Mouse (Mus musculus) frontal cortex, postnatal 25 days (tissue): ENCODE data around the gene Hint2.

Experiments
- DNase-seq, 2 experiments: peaks; one replicate each; pipeline ENCODE4 v3.0.0; 2022; ENCODE audit warnings: low spot score in 2 of 2

Gene Hint2

DNA sequence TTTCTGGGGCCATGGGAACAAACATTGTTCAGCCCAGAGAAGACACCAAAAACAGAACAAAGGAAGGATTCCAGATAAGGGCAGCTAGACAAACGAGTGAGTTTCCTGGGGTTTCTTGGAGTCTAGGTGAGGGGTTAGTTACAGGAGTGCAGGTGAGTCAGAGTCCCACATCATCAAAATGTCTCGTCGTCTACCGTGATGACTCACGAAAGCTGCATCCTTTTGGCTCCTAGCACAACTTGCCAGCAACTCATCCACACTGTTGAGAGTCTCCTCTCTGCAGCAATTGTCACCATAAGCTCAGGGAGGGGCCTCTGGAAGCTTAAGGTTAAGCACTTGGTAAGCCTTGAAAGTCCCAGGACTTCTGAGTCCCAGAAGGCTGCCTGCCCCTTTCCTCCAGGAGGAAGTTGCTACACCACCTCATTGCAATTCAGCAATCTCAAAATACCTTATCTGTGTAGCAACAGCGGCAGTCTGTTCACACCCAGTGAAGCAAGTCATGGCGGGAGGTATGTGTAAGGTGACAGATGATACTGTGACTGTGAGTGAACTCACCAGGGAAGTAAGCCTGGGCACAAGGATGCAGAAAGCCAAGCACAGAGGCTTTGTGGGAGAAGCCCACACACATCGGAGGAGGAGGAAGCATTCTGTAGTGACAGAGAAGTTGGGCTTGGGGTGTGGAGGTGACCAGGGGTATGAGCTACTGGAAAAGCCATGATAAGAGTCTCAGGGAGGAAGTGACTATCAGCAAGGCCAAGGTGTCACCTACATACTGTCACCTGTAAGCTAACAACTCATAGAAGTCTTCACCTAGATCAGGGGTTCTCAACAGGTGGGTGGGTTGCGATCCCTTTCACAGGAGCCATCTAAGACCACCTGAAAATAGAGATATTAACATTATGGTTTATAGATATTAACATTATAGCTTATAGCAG lies 51.2 kb downstream of the Hint2 start:
- DNase-seq = no peak
